Mouse (Mus musculus) cerebellum, adult 11 months (tissue): ENCODE measurements around the gene Olfr669.
"Not testable (repeated sequence)": the region's sequence is repeated elsewhere in the genome, so short reads cannot be mapped to it uniquely, and the experiment has no call there.

Experiments
- DNase-seq: peaks from one replicate; pipeline ENCODE4 v3.0.0; 2022

Gene Olfr669

DNA sequence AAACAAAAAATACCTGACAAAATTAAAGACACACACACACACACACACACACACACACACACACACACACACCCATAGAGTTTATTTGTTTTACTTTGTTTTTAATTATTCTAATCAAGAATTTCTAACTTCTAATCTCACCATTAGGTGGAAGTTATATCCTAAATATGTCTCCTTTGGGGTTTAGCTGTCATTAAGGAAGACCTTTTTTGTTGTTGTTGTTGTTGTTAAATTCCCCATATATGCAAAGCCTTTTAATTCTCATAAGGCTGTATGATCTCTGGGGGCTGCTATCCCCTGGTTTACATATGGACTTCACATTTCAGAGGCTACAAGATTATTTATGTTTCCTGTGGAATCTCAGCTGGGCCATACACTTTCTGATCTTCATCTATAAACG, at the start of gene Olfr669:
TSS of gene Olfr669 (plus strand) at position 301 of the 400 bp plus-strand sequence.
- no peak for DNase-seq

- DNase-seq = no peak
Observed at GRCm38 (mm10) chr7:104895852-104896251, 38.2 kb upstream of the Olfr669 start, which contains the start of gene Olfr666. TSS of gene Olfr666 (minus strand) at chr7:104895952.

DNA sequence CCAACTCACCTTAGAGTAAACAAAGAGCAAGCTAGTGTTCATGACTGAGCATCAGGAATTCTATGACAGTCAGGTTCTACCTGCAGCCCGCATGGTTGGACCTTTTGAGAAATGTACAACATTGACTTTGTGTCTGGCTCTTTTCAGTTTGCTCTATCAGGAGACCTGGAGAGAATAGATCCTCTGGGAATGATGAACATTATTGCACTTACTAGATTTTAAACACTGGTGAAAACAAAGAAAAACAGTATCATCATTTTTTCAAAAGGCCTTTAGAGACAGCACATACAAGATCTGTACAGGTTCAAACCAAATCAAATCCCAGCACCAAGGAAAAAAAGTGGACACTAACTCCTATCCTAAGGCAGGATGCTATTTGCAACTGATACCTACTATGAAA, 12.7 kb upstream of the Olfr669 start, which contains the start of gene Olfr667:
TSS of gene Olfr667 (minus strand) at position 101 of the 400 bp plus-strand sequence.
- no peak for DNase-seq

DNA sequence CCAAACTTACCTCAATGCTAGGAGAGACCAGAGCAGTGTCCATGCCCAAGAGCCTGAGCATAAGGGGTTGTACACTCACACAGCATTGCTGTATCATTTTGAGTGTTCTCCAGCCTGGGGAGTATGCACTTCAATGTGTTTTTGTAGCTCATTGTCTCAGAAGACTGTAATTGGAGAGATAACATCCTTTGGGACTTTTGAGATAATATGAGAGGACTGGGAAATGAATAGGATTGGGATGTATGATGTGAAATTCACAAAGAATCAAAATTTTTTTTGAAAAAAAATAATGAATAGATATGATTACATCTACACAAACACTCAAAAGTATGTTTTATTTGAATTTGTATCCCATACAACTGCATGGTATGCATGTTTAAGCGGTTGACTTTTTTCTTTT, 6.1 kb upstream of the Olfr669 start, which contains the start of gene Olfr668:
TSS of gene Olfr668 (minus strand) at position 101 of the 400 bp plus-strand sequence.
- DNase-seq = no peak

GRCm38 (mm10) chr7:104950234-104950633, 16.2 kb downstream of the Olfr669 start:
- not testable (repeated sequence) for DNase-seq

DNA sequence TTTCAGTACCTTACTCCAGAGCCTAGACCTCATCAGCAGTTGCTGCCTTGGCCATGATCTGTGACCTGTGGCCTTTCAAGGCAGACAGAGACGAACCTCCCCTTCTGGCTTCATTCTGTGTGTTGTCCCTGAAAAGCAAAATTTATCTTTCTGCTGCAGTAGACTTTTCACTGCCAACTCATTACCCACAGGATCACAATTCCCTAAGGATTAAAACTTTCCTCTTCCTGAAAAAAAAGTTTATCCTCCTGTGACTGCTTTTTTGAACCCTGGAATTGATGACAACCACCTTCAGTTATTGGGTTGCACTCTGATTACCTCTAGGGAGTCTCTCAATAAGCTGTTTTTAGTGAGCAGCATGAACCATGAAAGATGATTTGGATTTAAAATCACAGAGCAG, 28.5 kb downstream of the Olfr669 start, which contains the start of gene Olfr670:
TSS of gene Olfr670 (minus strand) at position 101 of the 400 bp plus-strand sequence.
- no peak for DNase-seq

DNA sequence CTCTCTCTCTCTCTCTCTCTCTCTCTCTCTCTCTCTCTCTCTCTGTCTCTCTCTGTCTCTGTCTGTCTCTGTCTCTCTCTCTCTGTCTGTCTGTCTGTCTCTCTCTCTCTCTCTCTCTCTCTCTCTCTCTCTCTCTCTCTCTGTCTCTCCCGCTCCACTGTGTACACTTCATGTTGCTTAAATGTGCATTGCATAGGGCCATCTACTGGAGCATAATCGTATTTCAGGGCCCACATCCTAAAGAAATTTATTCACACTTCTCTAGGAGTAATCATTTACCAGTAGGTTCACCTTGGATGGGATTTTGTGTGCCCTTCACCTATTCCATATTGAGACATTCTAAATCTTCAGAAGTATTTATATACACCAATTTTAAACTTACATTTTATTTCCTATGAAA, 38.5 kb downstream of the Olfr669 start:
- not testable (repeated sequence) for DNase-seq

GRCm38 (mm10) chr7:104979026-104979425, 45.0 kb downstream of the Olfr669 start, which contains the start of gene Olfr671:
TSS of gene Olfr671 (minus strand) at chr7:104979126.
- DNase-seq = no peak
